Mouse (Mus musculus) layer of hippocampus, adult 2 months (tissue): Measurements from ENCODE around the gene Tubb2a. TPM values are rescaled to one million over a fixed set of nuclear protein-coding genes. Genes with fewer than 3 reads are reported as not detected.
"Not testable (repeated sequence)": the region's sequence is repeated elsewhere in the genome, so short reads cannot be mapped to it uniquely, and the experiment has no call there.

Source experiments
- DNase-seq, 2 experiments: peaks; one replicate each; pipeline ENCODE4 v3.0.0; 2022; ENCODE audit warnings: low spot score in 2 of 2
- H3K27ac ChIP-seq: fragments of 200-600 bp; 2 replicates; pipeline ENCODE4 v1.8.1; 2022
- H3K4me3 ChIP-seq: fragments of 200-600 bp; 2 replicates; pipeline ENCODE4 v1.8.1; 2022; ENCODE audit warnings: mild to moderate bottlenecking
- CTCF ChIP-seq: fragments of 200-600 bp; conservative IDR thresholded peaks from 2 replicates; pipeline ENCODE4 v1.8.1; 2022; ENCODE audit warnings: antibody characterized with exemption, mild to moderate bottlenecking, moderate library complexity
- total RNA-seq, 2 experiments: library from RNA; stranded (reverse); gene quantifications; 2 replicates each; pipeline ENCODE4 v1.2.3; 2021

The Tubb2a gene
- total RNA-seq, 2 experiments from 2014 or later: 962 to 1,047 TPM

DNA sequence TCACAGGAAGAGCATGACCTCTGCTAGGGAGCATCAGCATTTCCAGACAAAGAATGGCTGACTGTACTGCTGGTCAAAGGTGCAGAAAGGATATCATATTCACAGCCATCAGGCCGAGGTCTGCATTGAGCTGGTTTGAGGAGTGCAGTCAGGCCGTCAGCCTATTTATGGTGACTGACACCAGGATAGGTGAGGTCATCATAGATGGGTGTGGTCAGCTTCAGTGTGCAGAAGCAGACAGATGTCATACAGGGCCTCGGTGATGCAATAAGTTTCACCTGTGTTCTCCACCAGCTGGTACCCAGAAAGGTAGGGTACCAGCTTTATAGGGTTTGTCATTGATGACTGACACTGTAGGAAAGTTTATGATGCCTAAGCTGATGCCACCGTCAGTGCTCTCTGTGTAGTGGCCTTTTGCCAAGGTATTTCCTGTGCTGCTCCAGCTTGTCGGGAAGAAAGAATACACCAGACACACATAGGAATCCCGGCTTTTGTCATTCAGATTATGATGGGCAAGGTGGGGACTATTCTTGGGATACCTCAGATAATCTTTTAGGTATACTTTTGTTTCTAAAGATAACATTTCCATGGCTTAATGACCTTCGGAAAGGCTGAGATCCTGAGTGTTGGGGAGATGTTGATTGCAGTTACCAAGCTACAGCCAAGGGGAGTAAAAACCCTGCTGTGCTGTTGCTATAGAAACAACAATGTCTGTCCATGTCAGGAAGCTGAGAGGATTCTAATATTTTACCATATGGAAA, 9.4 kb upstream of the Tubb2a start:
- no peak for TF ChIP-seq CTCF
- DNase-seq: no peak
- H3K4me3 ChIP-seq: no peak overlapping the region
- peak overlapping the region; percentile 72 for H3K27ac ChIP-seq

DNA sequence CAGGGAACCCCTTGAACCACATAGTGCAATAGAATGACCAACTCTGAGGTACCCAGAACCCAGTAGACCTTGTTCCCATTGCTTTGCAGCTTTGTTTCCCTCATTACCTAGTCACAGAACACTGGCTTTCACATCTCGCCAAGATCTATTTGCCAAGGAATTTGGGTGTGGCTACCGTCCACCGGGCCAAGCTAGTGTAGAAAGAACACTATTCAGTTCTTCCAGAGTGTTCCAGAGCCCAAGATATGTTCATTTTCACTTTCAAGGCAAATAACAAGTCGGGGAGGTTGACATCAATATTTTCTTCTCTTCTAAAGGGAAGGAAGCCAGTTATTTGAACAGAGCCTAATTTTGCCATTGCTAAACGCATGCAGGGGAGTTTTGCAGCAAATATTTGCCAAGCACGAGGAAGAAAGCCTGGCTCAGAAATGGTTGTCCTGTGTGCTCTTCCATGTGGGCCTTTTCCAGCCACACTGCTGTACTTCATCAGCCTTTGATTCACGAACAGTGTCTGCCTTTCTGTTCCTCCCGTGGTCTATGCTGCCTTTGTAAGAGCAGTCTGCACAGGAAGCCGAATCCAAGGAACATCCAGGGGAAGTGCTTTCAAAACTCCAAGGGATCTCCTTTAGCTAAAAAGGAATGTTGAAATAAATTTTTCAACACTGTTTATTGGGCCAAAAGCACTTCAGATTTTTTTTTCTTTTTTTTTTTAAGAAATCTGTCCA, 6.4 kb upstream of the Tubb2a start:
- H3K4me3 ChIP-seq: no peak overlapping the region
- no peak for TF ChIP-seq CTCF
- DNase-seq: no peak

DNA sequence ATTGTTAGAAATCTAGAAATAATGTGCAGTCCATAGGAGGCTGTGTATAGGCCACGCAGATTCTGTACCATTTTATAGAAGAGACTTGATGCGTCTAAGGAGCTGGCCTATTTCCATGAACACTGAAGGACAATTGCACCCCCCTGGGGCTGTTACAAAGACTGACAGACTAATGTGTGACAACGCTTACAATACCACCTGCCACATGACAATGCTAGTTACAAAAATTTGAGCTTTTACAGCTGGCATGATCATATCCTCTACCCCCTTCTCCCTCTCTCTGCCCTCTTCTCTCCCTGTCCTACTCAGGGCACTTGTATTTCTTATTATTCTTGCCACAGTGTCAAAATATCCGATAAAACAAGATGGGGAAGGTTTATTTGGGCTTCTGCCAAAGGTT, 4.1 kb upstream of the Tubb2a start:
- H3K27ac ChIP-seq: no peak overlapping the region
- no peak overlapping the region for H3K4me3 ChIP-seq
- DNase-seq: no peak
- no peak for TF ChIP-seq CTCF

More for the DNA sequence above, 6.4 kb upstream of the Tubb2a start:
- peak overlapping the region; percentile 81 for H3K27ac ChIP-seq

DNA sequence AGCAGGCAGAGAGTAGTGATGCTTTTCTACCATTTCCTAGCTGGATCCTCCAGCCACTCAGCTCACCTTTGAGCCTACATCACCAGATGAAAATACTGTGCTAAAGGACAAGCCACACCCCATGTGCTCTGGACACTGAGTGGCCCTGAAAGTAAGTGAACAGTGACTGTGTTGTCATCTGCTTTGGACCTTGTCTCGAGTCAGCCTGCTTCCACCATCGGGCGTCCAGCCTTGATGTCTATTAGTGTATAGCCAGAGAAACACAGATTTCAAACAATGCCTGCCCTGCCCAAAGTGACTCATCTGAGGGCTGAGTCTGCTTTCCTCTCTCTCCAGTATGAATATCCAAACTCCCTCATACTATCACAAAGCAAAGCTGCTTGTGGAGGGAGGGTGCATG, 2.0 kb upstream of the Tubb2a start:
- TF ChIP-seq CTCF: no peak
- Histone ChIP-seq H3K4me3 (no peak overlapping the region), H3K27ac (no peak overlapping the region)
- DNase-seq: no peak

DNA sequence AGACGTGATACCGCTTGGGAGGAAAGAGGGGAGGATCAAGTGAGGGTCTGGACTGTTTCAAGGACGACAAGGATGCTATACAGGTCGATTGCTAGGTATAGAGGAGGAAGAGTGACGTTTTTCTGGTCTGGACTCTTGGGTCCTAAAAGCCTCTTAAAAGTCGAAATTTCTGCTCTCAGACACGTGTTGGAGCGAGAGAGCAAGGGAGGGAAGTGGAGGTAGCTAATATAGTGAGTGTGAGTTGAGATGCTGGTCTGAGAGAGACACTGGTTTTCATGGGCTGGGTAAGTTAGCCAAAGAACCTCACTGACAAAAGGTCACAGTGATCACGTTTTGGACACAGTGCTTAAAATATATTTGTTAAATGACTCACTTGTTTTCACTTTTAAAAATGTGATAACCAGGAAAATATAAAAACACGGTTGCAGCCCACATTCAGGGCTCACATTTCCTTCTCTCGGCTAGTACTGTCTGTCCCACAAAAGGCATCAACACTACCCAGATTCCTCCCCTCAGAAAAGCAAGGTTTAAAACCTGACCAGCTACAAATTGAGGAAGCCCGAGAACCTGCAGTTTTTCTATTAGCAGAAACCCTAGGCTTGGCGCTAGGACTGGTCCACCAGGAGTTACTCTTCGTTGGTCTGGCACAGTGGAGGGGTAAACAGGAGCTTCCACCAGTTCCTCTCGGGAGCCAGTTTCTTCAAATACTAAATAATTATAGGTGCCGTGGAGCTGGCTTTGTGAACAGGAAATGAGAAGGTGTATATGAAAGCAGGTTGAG, 883 bp upstream of the Tubb2a start:
- DNase-seq: no peak
- no peak for TF ChIP-seq CTCF
- Histone ChIP-seq H3K4me3 (peak overlapping the region; percentile 89), H3K27ac (peak overlapping the region; percentile 93)

DNA sequence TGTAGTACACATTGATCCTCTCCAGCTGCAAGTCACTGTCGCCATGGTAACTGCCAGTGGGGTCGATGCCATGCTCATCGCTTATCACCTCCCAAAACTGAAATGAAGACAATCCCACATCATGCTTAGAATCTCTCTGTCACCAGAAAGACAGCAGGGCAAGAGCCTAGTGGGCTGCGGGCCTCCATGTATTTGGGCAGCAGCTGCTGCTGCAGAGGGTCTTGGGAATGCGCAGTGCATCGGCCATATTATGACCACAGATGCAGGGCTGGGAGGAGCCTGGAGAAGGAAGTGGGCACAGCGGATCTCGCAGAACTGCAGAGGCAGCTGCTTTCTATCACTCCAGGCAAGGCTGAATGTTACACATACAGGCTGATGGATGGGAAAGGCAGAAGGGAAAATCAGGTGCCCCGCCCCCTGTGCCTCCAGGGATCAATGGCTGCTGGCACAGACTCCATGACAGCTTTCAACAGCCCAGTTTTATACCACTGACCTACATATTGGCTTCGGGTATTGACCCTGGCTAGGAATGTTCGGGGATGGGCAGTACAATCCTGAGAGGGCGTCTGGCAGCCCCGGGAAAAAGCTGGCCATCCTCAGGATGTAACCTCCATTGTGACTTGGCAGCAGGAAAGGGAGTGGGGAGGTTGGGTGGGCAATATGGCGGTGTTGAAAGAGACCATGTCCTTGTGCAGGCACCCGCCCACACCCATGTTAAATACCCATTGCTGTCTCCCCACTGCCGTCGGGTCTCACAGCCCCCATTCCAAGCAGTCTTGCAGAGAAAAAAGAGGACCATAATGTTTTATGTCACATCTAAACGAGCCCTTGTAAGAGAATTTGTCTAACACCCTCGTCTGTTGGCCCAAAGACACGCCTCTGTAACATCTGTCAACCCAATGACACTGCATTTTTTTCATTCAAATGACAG, 981 bp downstream of the Tubb2a start:
- Histone ChIP-seq H3K4me3 (peak overlapping the region; percentile 89), H3K27ac (peak overlapping the region; percentile 93)
- TF ChIP-seq CTCF: no peak
- DNase-seq: peak in 1 of 2 experiments; percentile 62

DNA sequence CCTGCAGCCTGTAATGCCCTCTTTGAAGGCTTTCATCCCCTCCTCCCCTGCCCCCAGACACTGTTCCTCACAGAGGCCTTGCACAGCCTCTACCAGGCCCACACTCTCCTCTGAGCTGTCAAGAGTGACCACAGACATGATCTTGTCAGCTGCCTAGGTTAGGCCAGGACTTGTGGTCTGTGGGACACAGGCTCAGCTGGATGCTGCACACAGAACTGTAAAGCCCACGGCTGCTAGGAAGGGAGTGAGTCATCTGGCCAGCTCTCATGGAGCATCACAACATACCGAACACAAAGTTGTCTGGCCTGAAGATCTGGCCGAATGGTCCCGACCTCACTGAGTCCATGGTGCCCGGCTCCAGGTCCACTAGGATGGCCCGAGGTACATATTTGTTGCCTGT, 1.9 kb downstream of the Tubb2a start:
- peak overlapping the region; percentile 89 for H3K4me3 ChIP-seq
- not testable (repeated sequence) for DNase-seq
- H3K27ac ChIP-seq: peak overlapping the region; percentile 93; the same call in 1 of the 2 replicates

DNA sequence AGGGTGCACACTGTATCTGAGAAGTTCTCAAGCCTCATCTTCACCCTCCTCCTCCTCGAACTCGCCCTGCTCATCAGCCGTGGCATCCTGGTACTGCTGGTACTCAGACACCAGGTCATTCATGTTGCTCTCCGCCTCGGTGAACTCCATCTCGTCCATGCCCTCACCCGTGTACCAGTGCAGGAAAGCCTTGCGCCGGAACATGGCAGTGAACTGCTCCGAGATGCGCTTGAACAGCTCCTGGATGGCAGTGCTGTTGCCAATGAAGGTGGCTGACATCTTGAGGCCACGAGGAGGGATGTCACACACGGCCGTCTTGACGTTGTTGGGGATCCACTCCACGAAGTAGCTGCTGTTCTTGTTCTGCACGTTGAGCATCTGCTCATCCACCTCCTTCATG, 3.4 kb downstream of the Tubb2a start:
- H3K4me3 ChIP-seq: peak overlapping the region; percentile 23; the same call in 1 of the 2 replicates
- DNase-seq, H3K27ac ChIP-seq: not testable (repeated sequence)

DNA sequence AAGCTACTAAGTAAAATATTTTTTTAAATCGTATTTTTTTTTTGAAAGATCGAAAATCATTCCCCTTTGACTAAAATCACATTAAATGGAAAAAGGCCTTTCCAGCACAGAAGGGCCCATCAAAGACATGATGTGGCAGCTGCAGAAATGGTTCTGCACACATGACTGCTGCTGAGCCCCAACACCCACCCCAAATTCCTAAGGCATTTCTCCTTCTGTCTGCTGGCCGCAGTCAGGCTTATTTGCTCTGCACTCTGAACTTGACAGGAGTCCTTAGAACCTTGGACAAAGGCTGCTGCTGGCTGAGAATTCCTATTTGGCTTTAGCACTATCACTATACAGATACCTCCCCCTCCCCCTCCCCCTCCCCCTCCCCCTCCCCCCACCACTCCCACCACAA, 5.0 kb downstream of the Tubb2a start:
- no peak for DNase-seq
- TF ChIP-seq CTCF: no peak
- H3K4me3 ChIP-seq: no peak overlapping the region
- no peak overlapping the region for H3K27ac ChIP-seq

DNA sequence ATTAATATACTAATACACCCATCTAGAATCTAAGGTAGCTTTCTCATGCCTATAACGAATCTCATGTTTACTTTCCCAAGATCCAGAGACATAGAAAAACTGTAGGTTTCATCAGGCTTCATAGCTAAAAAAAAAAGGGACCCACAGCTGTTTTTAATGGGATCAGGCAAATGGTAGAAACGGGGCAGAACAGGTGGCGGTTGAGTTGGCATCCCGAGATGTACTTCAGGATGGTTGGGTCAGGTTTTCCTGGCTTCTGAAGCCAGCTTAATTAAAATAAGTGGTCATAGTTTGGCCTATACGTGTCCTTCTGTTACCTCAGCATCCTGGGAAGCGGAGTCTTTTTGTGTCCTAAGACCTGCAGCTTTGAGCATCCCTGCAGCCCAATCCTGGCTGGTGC, 6.0 kb downstream of the Tubb2a start:
- no peak for TF ChIP-seq CTCF
- DNase-seq: no peak
- H3K27ac ChIP-seq: peak overlapping the region; percentile 57; the same call in 1 of the 2 replicates
- no peak overlapping the region for H3K4me3 ChIP-seq

DNA sequence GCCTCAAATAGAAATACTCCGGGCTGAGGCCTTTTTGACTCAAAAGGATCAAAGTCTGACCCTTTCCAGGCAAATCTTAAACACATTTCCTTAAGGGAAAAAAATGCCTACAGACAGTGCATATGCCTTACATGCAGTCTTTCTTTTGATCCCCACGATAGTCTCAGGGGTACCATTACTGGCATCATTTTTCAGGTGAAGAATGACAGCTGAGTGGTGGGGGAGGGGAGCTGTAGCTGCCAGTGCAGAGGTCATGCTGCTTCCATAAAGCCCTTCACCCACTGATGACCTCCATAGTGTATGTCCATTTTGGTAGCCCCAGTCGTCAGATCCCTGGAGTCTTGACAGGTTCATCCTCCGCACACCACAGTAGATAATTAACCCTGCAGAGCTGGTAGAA, 7.5 kb downstream of the Tubb2a start:
- no peak overlapping the region for H3K4me3 ChIP-seq
- no peak for TF ChIP-seq CTCF
- H3K27ac ChIP-seq: no peak overlapping the region
- no peak for DNase-seq

DNA sequence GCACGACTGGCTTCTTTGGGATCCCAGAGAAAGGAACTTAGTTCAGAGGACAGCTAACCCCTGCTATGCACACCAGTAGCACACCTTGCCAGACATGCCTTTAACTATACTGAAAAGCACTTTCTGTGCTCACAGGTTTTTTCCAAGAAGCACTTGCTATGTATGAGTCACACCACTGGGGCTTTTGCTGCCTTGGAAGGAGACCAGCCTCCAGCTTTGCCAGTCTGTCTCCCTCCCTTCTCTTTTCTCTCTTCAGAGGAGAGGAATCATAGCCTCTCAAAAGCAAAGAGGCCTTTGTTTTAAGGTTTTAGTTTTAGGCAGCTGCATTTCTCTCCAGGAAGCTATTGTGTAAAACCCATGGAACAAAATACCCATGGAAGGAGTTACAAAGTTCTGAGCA, 11.5 kb downstream of the Tubb2a start:
- DNase-seq: peak; percentile 57 to 69
- Histone ChIP-seq H3K27ac (peak overlapping the region; percentile 72), H3K4me3 (no peak overlapping the region)
- TF ChIP-seq CTCF: peak; percentile 48
